Mouse (Mus musculus): ENCODE data around the gene Col6a3.

Gene Col6a3

GRCm38 (mm10) chr1:90723754-90724153 is 120.0 kb downstream of the Col6a3 start:
- DNase-seq (ENCODE audit: low read depth, low spot score), result no peak

- no peak for DNase-seq (ENCODE audit: low read depth, low spot score)
These were observed 120.4 kb downstream of the Col6a3 start for GRCm38 (mm10) chr1:90723325-90723724.

GRCm38 (mm10) chr1:90722021-90722420 is 121.8 kb downstream of the Col6a3 start:
- DNase-seq (ENCODE audit: low read depth, low spot score), result no peak

- DNase-seq (ENCODE audit: low read depth, low spot score), result no peak
These were observed 123.0 kb downstream of the Col6a3 start for GRCm38 (mm10) chr1:90720610-90721241.

GRCm38 (mm10) chr1:90718826-90719550 is 124.8 kb downstream of the Col6a3 start:
- DNase-seq (ENCODE audit: low read depth, low spot score), result no peak

- DNase-seq (ENCODE audit: low read depth, low spot score), result no peak
These were observed 127.5 kb downstream of the Col6a3 start for GRCm38 (mm10) chr1:90716258-90716657.
